Mouse (Mus musculus) limb, embryonic 11.5 days (tissue): ENCODE measurements at regions not wholly inside any gene's neighbourhood (a gene's known extent, or its start where the extent isn't known, plus 50 kb on each side); places are given as distances from the start of the nearest gene placed in this dataset.

Source experiments
- ATAC-seq: fragments of 200-750 bp; cut with Nextera tagmentation; 2 replicates; pipeline ENCODE4 v1.8.0; 2017; ENCODE audit warnings: low read depth; ENCODE audit not compliant: insufficient number of reproducible peaks, low FRiP score, low TSS enrichment
- DNase-seq: peaks from one replicate; pipeline ENCODE4 v3.0.0-alpha.2; 2015; ENCODE audit warnings: low spot score
- H3K27ac ChIP-seq: fragments of 300-500 bp; sonication (generic); replicated peaks from 2 replicates; pipeline ENCODE4 v1.5.1; 2014; ENCODE audit warnings: low read depth, mild to moderate bottlenecking, low read length
- H3K27me3 ChIP-seq: fragments of 300-500 bp; sonication (generic); 2 replicates; pipeline ENCODE4 v1.6.1; 2014; ENCODE audit warnings: mild to moderate bottlenecking, low read length, mixed read lengths; ENCODE audit not compliant: control insufficient read depth, insufficient read depth
- H3K36me3 ChIP-seq: fragments of 300-500 bp; sonication (generic); 2 replicates; pipeline ENCODE4 v1.6.1; 2014; ENCODE audit warnings: mild to moderate bottlenecking, low read length, moderate library complexity, mixed read lengths; ENCODE audit not compliant: control insufficient read depth, insufficient read depth
- H3K4me1 ChIP-seq: fragments of 300-500 bp; sonication (generic); 2 replicates; pipeline ENCODE4 v1.6.1; 2014; ENCODE audit warnings: low read length, mixed read lengths; ENCODE audit not compliant: control insufficient read depth, insufficient read depth
- H3K4me2 ChIP-seq: fragments of 300-500 bp; sonication (generic); 2 replicates; pipeline ENCODE4 v1.6.1; 2014; ENCODE audit warnings: low read depth, mild to moderate bottlenecking, moderate library complexity; ENCODE audit not compliant: severe bottlenecking
- H3K4me3 ChIP-seq: fragments of 300-500 bp; sonication (generic); 2 replicates; pipeline ENCODE4 v1.5.1; 2014; ENCODE audit warnings: low read depth, low read length
- H3K9ac ChIP-seq: fragments of 300-500 bp; sonication (generic); 2 replicates; pipeline ENCODE4 v1.6.1; 2014; ENCODE audit warnings: mild to moderate bottlenecking, low read length
- H3K9me3 ChIP-seq: fragments of 300-500 bp; sonication (generic); 2 replicates; pipeline ENCODE4 v1.6.1; 2016; ENCODE audit warnings: low read length; ENCODE audit not compliant: control insufficient read depth
- WGBS: fragments of 180-500 bp; shearing (Covaris S2); extraction: QIAGEN DNeasy Blood & Tissue Kit; methylation state at CpG from one replicate; pipeline ENCODE4 v1.1.7; 2014; 5-methylcytosine and 5-hydroxymethylcytosine counted together

GRCm38 (mm10) chr11:112121831-112122230, 660.2 kb upstream of the Sox9 start:
- WGBS = 47% methylated on average over 5 of the region's 5 CpGs
- H3K4me3 ChIP-seq = no peak overlapping the region
- no peak overlapping the region for H3K27ac ChIP-seq
- H3K36me3 ChIP-seq = no peaks in the 10 kb centered on the region
- DNase-seq = no peak
- H3K4me2 ChIP-seq = no peak overlapping the region
- H3K9me3 ChIP-seq = no peaks in the 10 kb centered on the region
- ATAC-seq = no peak
- H3K4me1 ChIP-seq = peaks cover 3% of the 10 kb centered on the region; the same call in 1 of the 2 replicates
- H3K9ac ChIP-seq = no peak overlapping the region
- no peaks in the 10 kb centered on the region for H3K27me3 ChIP-seq

GRCm38 (mm10) chr11:112125249-112125933, 656.6 kb upstream of the Sox9 start:
- H3K9ac ChIP-seq = no peak overlapping the region
- ATAC-seq (peak; percentile 44; the same call in 1 of the 2 replicates), DNase-seq (peak; percentile 57)
- H3K4me2 ChIP-seq = no peak overlapping the region
- peak overlapping the region; percentile 42; the same call in 1 of the 2 replicates for H3K27ac ChIP-seq
- H3K4me1 ChIP-seq = peaks cover 3% of the 10 kb centered on the region; the same call in 1 of the 2 replicates
- no peaks in the 10 kb centered on the region for H3K27me3 ChIP-seq
- no peaks in the 10 kb centered on the region for H3K9me3 ChIP-seq
- H3K36me3 ChIP-seq = no peaks in the 10 kb centered on the region
- 34% methylated on average over 12 of the region's 12 CpGs for WGBS
- no peak overlapping the region for H3K4me3 ChIP-seq

GRCm38 (mm10) chr11:112130090-112130489, 651.9 kb upstream of the Sox9 start:
- no peak for ATAC-seq
- no peak overlapping the region for H3K4me3 ChIP-seq
- H3K4me2 ChIP-seq = no peak overlapping the region
- H3K36me3 ChIP-seq = no peaks in the 10 kb centered on the region
- no peaks in the 10 kb centered on the region for H3K27me3 ChIP-seq
- WGBS = 78% methylated on average over 4 of the region's 4 CpGs
- no peak for DNase-seq
- H3K9me3 ChIP-seq = no peaks in the 10 kb centered on the region
- no peaks in the 10 kb centered on the region for H3K4me1 ChIP-seq
- H3K9ac ChIP-seq = no peak overlapping the region
- H3K27ac ChIP-seq = no peak overlapping the region

- H3K9me3 ChIP-seq = no peaks in the 10 kb centered on the region
- H3K4me3 ChIP-seq = no peak overlapping the region
- no peak overlapping the region for H3K4me2 ChIP-seq
- ATAC-seq (no peak), DNase-seq (peak; percentile 44)
- peaks cover 9% of the 10 kb centered on the region for H3K4me1 ChIP-seq
- H3K9ac ChIP-seq = no peak overlapping the region
- 11% methylated on average over 8 of the region's 8 CpGs for WGBS
- no peaks in the 10 kb centered on the region for H3K27me3 ChIP-seq
- no peaks in the 10 kb centered on the region for H3K36me3 ChIP-seq
- H3K27ac ChIP-seq = no peak overlapping the region
Measured at GRCm38 (mm10) chr11:112137401-112138020, 644.5 kb upstream of the Sox9 start.

- no peak overlapping the region for H3K4me3 ChIP-seq
Measured at GRCm38 (mm10) chr11:112140058-112140457, 642.0 kb upstream of the Sox9 start.

GRCm38 (mm10) chr11:112140495-112140894, 641.5 kb upstream of the Sox9 start:
- no peak overlapping the region for H3K4me2 ChIP-seq
- H3K27ac ChIP-seq = no peak overlapping the region
- DNase-seq (no peak), ATAC-seq (no peak)
- no peak overlapping the region for H3K4me3 ChIP-seq
- H3K36me3 ChIP-seq = no peaks in the 10 kb centered on the region
- no peaks in the 10 kb centered on the region for H3K27me3 ChIP-seq
- no peaks in the 10 kb centered on the region for H3K9me3 ChIP-seq
- no peak overlapping the region for H3K9ac ChIP-seq
- H3K4me1 ChIP-seq = peaks cover 9% of the 10 kb centered on the region
- WGBS = 64% methylated on average over 4 of the region's 4 CpGs

More at GRCm38 (mm10) chr11:112140058-112140457, 642.0 kb upstream of the Sox9 start:
- no peak overlapping the region for H3K27ac ChIP-seq
- peaks cover 9% of the 10 kb centered on the region for H3K4me1 ChIP-seq
- ATAC-seq = no peak
- no peaks in the 10 kb centered on the region for H3K9me3 ChIP-seq
- H3K36me3 ChIP-seq = no peaks in the 10 kb centered on the region
- H3K4me2 ChIP-seq = no peak overlapping the region
- no peak overlapping the region for H3K9ac ChIP-seq
- DNase-seq = no peak
- H3K27me3 ChIP-seq = no peaks in the 10 kb centered on the region
- 51% methylated on average over 9 of the region's 9 CpGs for WGBS

- H3K4me3 ChIP-seq = no peak overlapping the region
- H3K27ac ChIP-seq = no peak overlapping the region
- 80% methylated on average over 9 of the region's 9 CpGs for WGBS
- H3K27me3 ChIP-seq = no peaks in the 10 kb centered on the region
- DNase-seq (no peak), ATAC-seq (no peak)
- no peak overlapping the region for H3K9ac ChIP-seq
- H3K4me2 ChIP-seq = no peak overlapping the region
- no peaks in the 10 kb centered on the region for H3K9me3 ChIP-seq
- no peaks in the 10 kb centered on the region for H3K36me3 ChIP-seq
- peaks cover 9% of the 10 kb centered on the region for H3K4me1 ChIP-seq
Measured at GRCm38 (mm10) chr11:112140912-112141311, 641.1 kb upstream of the Sox9 start.

GRCm38 (mm10) chr11:112152051-112152450, 630.0 kb upstream of the Sox9 start:
- DNase-seq (no peak), ATAC-seq (no peak)
- H3K4me2 ChIP-seq = no peak overlapping the region
- no peaks in the 10 kb centered on the region for H3K36me3 ChIP-seq
- H3K9me3 ChIP-seq = no peaks in the 10 kb centered on the region
- no peaks in the 10 kb centered on the region for H3K27me3 ChIP-seq
- H3K9ac ChIP-seq = no peak overlapping the region
- no peak overlapping the region for H3K4me3 ChIP-seq
- H3K4me1 ChIP-seq = 0 out of 2 replicates have a peak, but pooled peaks cover 5% of the 10 kb centered on the region
- no peak overlapping the region for H3K27ac ChIP-seq
- 95% methylated on average over 3 of the region's 3 CpGs for WGBS
